Comparison of ENCODE assay signal across 1 mouse cellular context in the genomic region with DNA sequence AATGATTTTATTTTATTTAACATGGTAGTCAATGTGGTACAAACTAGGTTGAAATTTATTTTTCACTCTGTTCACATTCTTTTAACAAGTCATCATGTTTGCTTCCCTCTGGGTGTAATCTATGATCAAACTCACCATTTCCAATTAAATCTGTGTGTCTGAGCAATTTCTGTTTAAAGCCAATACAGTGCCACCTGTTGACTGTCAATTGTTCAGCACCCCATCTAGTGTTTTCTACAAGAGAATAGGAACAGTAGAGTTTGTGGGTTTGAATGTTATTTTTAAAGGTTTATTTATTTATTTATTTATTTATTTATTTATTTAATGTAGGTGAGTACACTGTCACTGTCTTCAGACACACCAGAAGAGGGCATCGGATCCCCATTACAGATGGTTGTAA.
TF ChIP-seq lines count a peak whose summit lies in the region.

No protein-coding gene starts in this region.

TF ChIP-seq in MEL, 35 proteins besides CTCF, POLR2A, EP300 and RAD21:
- no peak for TF ChIP-seq ZKSCAN1 (IDR thresholded peaks at IDR 0.05; ENCODE audit: low read depth, low read length)
- TF ChIP-seq SMC3 (IDR thresholded peaks at IDR 0.05; ENCODE audit: low read depth, low read length) = peak; percentile 24
